Mouse (Mus musculus): ENCODE data around the gene Zfp821. TPM values are rescaled to one million over a fixed set of nuclear protein-coding genes. Genes with fewer than 3 reads are reported as not detected.
"Not testable (repeated sequence)": the region's sequence is repeated elsewhere in the genome, so short reads cannot be mapped to it uniquely, and the experiment has no call there.

Zfp821 gene
- polyA plus RNA-seq, 1 experiment from 2014 or later = 47.1 TPM

- Histone ChIP-seq H3K4me3 (ENCODE audit: low read depth, low read length) (no peak overlapping the region), H3K27ac (replicated peaks; ENCODE audit: low read depth, low read length) (no peak overlapping the region), H3K9ac (replicated peaks; ENCODE audit: low read length) (no peak overlapping the region), H3K4me1 (ENCODE audit: control insufficient read depth, insufficient read depth, low read length) (no peaks in the 10 kb centered on the region), H3K9me3 (replicated peaks; ENCODE audit: control insufficient read depth, low read length) (no peaks in the 10 kb centered on the region), H3K36me3 (replicated peaks; ENCODE audit: control insufficient read depth, insufficient read depth, low read depth, low read length) (no peaks in the 10 kb centered on the region), H3K27me3 (ENCODE audit: control insufficient read depth, insufficient read depth, low read length) (no peaks in the 10 kb centered on the region), H3K4me2 (ENCODE audit: low read depth, low read length) (no peak overlapping the region)
- no peak for ATAC-seq (replicated peaks; ENCODE audit: insufficient number of reproducible peaks, low FRiP score, low TSS enrichment, low read depth)
- 91% methylated on average over 20 of the region's 20 CpGs for WGBS
- no peak for DNase-seq (ENCODE audit: low spot score)
Measured at GRCm38 (mm10) chr8:109751731-109752485, 46.6 kb downstream of the Zfp821 start.

- WGBS = 85% methylated on average over 8 of the region's 8 CpGs
- Histone ChIP-seq H3K27ac (replicated peaks; ENCODE audit: low read depth, low read length) (no peak overlapping the region), H3K4me2 (ENCODE audit: low read depth, low read length) (no peak overlapping the region), H3K9ac (replicated peaks; ENCODE audit: low read length) (no peak overlapping the region), H3K36me3 (replicated peaks; ENCODE audit: control insufficient read depth, insufficient read depth, low read depth, low read length) (no peaks in the 10 kb centered on the region), H3K4me3 (ENCODE audit: low read depth, low read length) (no peak overlapping the region), H3K9me3 (replicated peaks; ENCODE audit: control insufficient read depth, low read length) (no peaks in the 10 kb centered on the region), H3K27me3 (ENCODE audit: control insufficient read depth, insufficient read depth, low read length) (no peaks in the 10 kb centered on the region), H3K4me1 (ENCODE audit: control insufficient read depth, insufficient read depth, low read length) (no peaks in the 10 kb centered on the region)
- ATAC-seq (replicated peaks; ENCODE audit: insufficient number of reproducible peaks, low FRiP score, low TSS enrichment, low read depth) (no peak), DNase-seq (ENCODE audit: low spot score) (no peak)
Measured at GRCm38 (mm10) chr8:109754696-109755095, 49.4 kb downstream of the Zfp821 start.

- not testable (repeated sequence) for H3K9me3 ChIP-seq (replicated peaks; ENCODE audit: control insufficient read depth, low read length); H3K27ac ChIP-seq (replicated peaks; ENCODE audit: low read depth, low read length); H3K27me3 ChIP-seq (ENCODE audit: control insufficient read depth, insufficient read depth, low read length); H3K4me3 ChIP-seq (ENCODE audit: low read depth, low read length); H3K36me3 ChIP-seq (replicated peaks; ENCODE audit: control insufficient read depth, insufficient read depth, low read depth, low read length); H3K9ac ChIP-seq (replicated peaks; ENCODE audit: low read length); ATAC-seq (replicated peaks; ENCODE audit: insufficient number of reproducible peaks, low FRiP score, low TSS enrichment, low read depth); H3K4me1 ChIP-seq (ENCODE audit: control insufficient read depth, insufficient read depth, low read length); H3K4me2 ChIP-seq (ENCODE audit: low read depth, low read length); DNase-seq (ENCODE audit: low spot score)
- 83% methylated on average over 4 of the region's 4 CpGs for WGBS
Measured at GRCm38 (mm10) chr8:109755554-109755953, 50.2 kb downstream of the Zfp821 start.

- DNase-seq (ENCODE audit: low spot score) (no peak), ATAC-seq (replicated peaks; ENCODE audit: insufficient number of reproducible peaks, low FRiP score, low TSS enrichment, low read depth) (no peak)
- Histone ChIP-seq H3K4me3 (ENCODE audit: low read depth, low read length) (no peak overlapping the region), H3K9me3 (replicated peaks; ENCODE audit: control insufficient read depth, low read length) (no peaks in the 10 kb centered on the region), H3K4me2 (ENCODE audit: low read depth, low read length) (no peak overlapping the region), H3K4me1 (ENCODE audit: control insufficient read depth, insufficient read depth, low read length) (no peaks in the 10 kb centered on the region), H3K36me3 (replicated peaks; ENCODE audit: control insufficient read depth, insufficient read depth, low read depth, low read length) (no peaks in the 10 kb centered on the region), H3K9ac (replicated peaks; ENCODE audit: low read length) (no peak overlapping the region), H3K27me3 (ENCODE audit: control insufficient read depth, insufficient read depth, low read length) (no peaks in the 10 kb centered on the region), H3K27ac (replicated peaks; ENCODE audit: low read depth, low read length) (no peak overlapping the region)
- 65% methylated on average over 3 of the region's 3 CpGs for WGBS
Measured at GRCm38 (mm10) chr8:109756849-109757248, 51.5 kb downstream of the Zfp821 start.

- H3K36me3 ChIP-seq (replicated peaks; ENCODE audit: control insufficient read depth, insufficient read depth, low read depth, low read length) = no peaks in the 10 kb centered on the region
- H3K4me2 ChIP-seq (ENCODE audit: low read depth, low read length) = no peak overlapping the region
- H3K9ac ChIP-seq (replicated peaks; ENCODE audit: low read length) = no peak overlapping the region
- H3K4me1 ChIP-seq (ENCODE audit: control insufficient read depth, insufficient read depth, low read length) = no peaks in the 10 kb centered on the region
- H3K9me3 ChIP-seq (replicated peaks; ENCODE audit: control insufficient read depth, low read length) = no peaks in the 10 kb centered on the region
- ATAC-seq (replicated peaks; ENCODE audit: insufficient number of reproducible peaks, low FRiP score, low TSS enrichment, low read depth) (no peak), DNase-seq (ENCODE audit: low spot score) (no peak)
- 91% methylated on average over 7 of the region's 7 CpGs for WGBS
- no peaks in the 10 kb centered on the region for H3K27me3 ChIP-seq (ENCODE audit: control insufficient read depth, insufficient read depth, low read length)
- no peak overlapping the region for H3K27ac ChIP-seq (replicated peaks; ENCODE audit: low read depth, low read length)
- H3K4me3 ChIP-seq (ENCODE audit: low read depth, low read length) = no peak overlapping the region
Measured at GRCm38 (mm10) chr8:109759426-109759825, 54.1 kb downstream of the Zfp821 start.

GRCm38 (mm10) chr8:109760221-109760620, 54.9 kb downstream of the Zfp821 start:
- DNase-seq (ENCODE audit: low spot score) = no peak
- Histone ChIP-seq H3K4me3 (ENCODE audit: low read depth, low read length) (no peak overlapping the region), H3K9ac (replicated peaks; ENCODE audit: low read length) (no peak overlapping the region), H3K4me1 (ENCODE audit: control insufficient read depth, insufficient read depth, low read length) (no peaks in the 10 kb centered on the region), H3K27ac (replicated peaks; ENCODE audit: low read depth, low read length) (no peak overlapping the region), H3K36me3 (replicated peaks; ENCODE audit: control insufficient read depth, insufficient read depth, low read depth, low read length) (no peaks in the 10 kb centered on the region), H3K27me3 (ENCODE audit: control insufficient read depth, insufficient read depth, low read length) (no peaks in the 10 kb centered on the region), H3K4me2 (ENCODE audit: low read depth, low read length) (no peak overlapping the region), H3K9me3 (replicated peaks; ENCODE audit: control insufficient read depth, low read length) (no peaks in the 10 kb centered on the region)
- 48% methylated on average over 1 of the region's 1 CpGs for WGBS
- no peak for ATAC-seq (replicated peaks; ENCODE audit: insufficient number of reproducible peaks, low FRiP score, low TSS enrichment, low read depth)

- Histone ChIP-seq H3K9ac (replicated peaks; ENCODE audit: low read length) (no peak overlapping the region), H3K4me3 (ENCODE audit: low read depth, low read length) (no peak overlapping the region), H3K4me2 (ENCODE audit: low read depth, low read length) (no peak overlapping the region), H3K27ac (replicated peaks; ENCODE audit: low read depth, low read length) (no peak overlapping the region), H3K27me3 (ENCODE audit: control insufficient read depth, insufficient read depth, low read length) (no peaks in the 10 kb centered on the region), H3K9me3 (replicated peaks; ENCODE audit: control insufficient read depth, low read length) (no peaks in the 10 kb centered on the region), H3K4me1 (ENCODE audit: control insufficient read depth, insufficient read depth, low read length) (no peaks in the 10 kb centered on the region), H3K36me3 (replicated peaks; ENCODE audit: control insufficient read depth, insufficient read depth, low read depth, low read length) (no peaks in the 10 kb centered on the region)
- 90% methylated on average over 6 of the region's 6 CpGs for WGBS
- ATAC-seq (replicated peaks; ENCODE audit: insufficient number of reproducible peaks, low FRiP score, low TSS enrichment, low read depth) (no peak), DNase-seq (ENCODE audit: low spot score) (no peak)
Measured at GRCm38 (mm10) chr8:109764031-109764430, 58.7 kb downstream of the Zfp821 start.

GRCm38 (mm10) chr8:109766081-109766480, 60.7 kb downstream of the Zfp821 start:
- no peak overlapping the region for H3K27ac ChIP-seq (replicated peaks; ENCODE audit: low read depth, low read length)
- no peaks in the 10 kb centered on the region for H3K4me1 ChIP-seq (ENCODE audit: control insufficient read depth, insufficient read depth, low read length)
- H3K9ac ChIP-seq (replicated peaks; ENCODE audit: low read length) = no peak overlapping the region
- H3K9me3 ChIP-seq (replicated peaks; ENCODE audit: control insufficient read depth, low read length) = no peaks in the 10 kb centered on the region
- H3K36me3 ChIP-seq (replicated peaks; ENCODE audit: control insufficient read depth, insufficient read depth, low read depth, low read length) = no peaks in the 10 kb centered on the region
- no peak for ATAC-seq (replicated peaks; ENCODE audit: insufficient number of reproducible peaks, low FRiP score, low TSS enrichment, low read depth)
- WGBS = 70% methylated on average over 7 of the region's 7 CpGs
- no peak overlapping the region for H3K4me3 ChIP-seq (ENCODE audit: low read depth, low read length)
- no peak overlapping the region for H3K4me2 ChIP-seq (ENCODE audit: low read depth, low read length)
- DNase-seq (ENCODE audit: low spot score) = no peak
- H3K27me3 ChIP-seq (ENCODE audit: control insufficient read depth, insufficient read depth, low read length) = no peaks in the 10 kb centered on the region

Data from embryonic facial prominence, embryonic 11.5 days (tissue).